Mouse (Mus musculus) kidney, adult 2 months (tissue): ENCODE measurements around the gene Rbms1.

Experiments used
- CTCF ChIP-seq: fragments of 200-500 bp; conservative IDR thresholded peaks from 2 replicates; pipeline ENCODE4 v1.5.1; 2011; ENCODE audit warnings: low read depth, mild to moderate bottlenecking, control low read depth, low read length, moderate library complexity, mixed read lengths; ENCODE audit not compliant: insufficient read depth, insufficient read length
- POLR2A ChIP-seq: fragments of 200-500 bp; IDR thresholded peaks from one replicate; pipeline ENCODE4 v1.6.1; 2011; ENCODE audit warnings: low read depth, low read length, control low read depth

GRCm38 (mm10) chr2:60818632-60819031, 144.4 kb downstream of the Rbms1 start:
- TF ChIP-seq CTCF (no peak), POLR2A (no peak)
